Mouse (Mus musculus) limb, embryonic 14.5 days (tissue): ENCODE results near the gene Stat6. TPM values are rescaled to one million over a fixed set of nuclear protein-coding genes. Genes with fewer than 3 reads are reported as not detected.

ENCODE experiments used
- ATAC-seq: fragments of 200-750 bp; cut with Nextera tagmentation; 2 replicates; pipeline ENCODE4 v1.8.0; 2017; ENCODE audit warnings: low read depth, moderate number of reproducible peaks, moderate TSS enrichment; ENCODE audit not compliant: low FRiP score
- DNase-seq: peaks from one replicate; pipeline ENCODE4 v3.0.0-alpha.2; 2015; ENCODE audit warnings: low spot score
- H3K27ac ChIP-seq: fragments of 300-500 bp; sonication (generic); replicated peaks from 2 replicates; pipeline ENCODE4 v1.5.1; 2014; ENCODE audit warnings: low read depth, mild to moderate bottlenecking, low read length, moderate library complexity, mixed read lengths
- H3K27me3 ChIP-seq: fragments of 300-500 bp; sonication (generic); 2 replicates; pipeline ENCODE4 v1.6.1; 2014; ENCODE audit warnings: low read length, mixed read lengths; ENCODE audit not compliant: control insufficient read depth, insufficient read depth
- H3K36me3 ChIP-seq: fragments of 300-500 bp; sonication (generic); 2 replicates; pipeline ENCODE4 v1.6.1; 2014; ENCODE audit warnings: mild to moderate bottlenecking, low read length, moderate library complexity, mixed read lengths; ENCODE audit not compliant: control insufficient read depth, insufficient read depth
- H3K4me1 ChIP-seq: fragments of 300-500 bp; sonication (generic); 2 replicates; pipeline ENCODE4 v1.6.1; 2014; ENCODE audit warnings: antibody characterized with exemption, low read length, mixed read lengths; ENCODE audit not compliant: control insufficient read depth, insufficient read depth
- H3K4me2 ChIP-seq: fragments of 300-500 bp; sonication (generic); replicated peaks from 2 replicates; pipeline ENCODE4 v1.6.1; 2014; ENCODE audit warnings: low read depth, mild to moderate bottlenecking, low read length, moderate library complexity; ENCODE audit not compliant: severe bottlenecking
- H3K4me3 ChIP-seq: fragments of 300-500 bp; sonication (generic); replicated peaks from 2 replicates; pipeline ENCODE4 v1.5.1; 2014; ENCODE audit warnings: low read length
- H3K9ac ChIP-seq: fragments of 300-500 bp; sonication (generic); 2 replicates; pipeline ENCODE4 v1.6.1; 2014; ENCODE audit warnings: mild to moderate bottlenecking, low read depth, low read length, moderate library complexity; ENCODE audit not compliant: severe bottlenecking
- H3K9me3 ChIP-seq: fragments of 300-500 bp; sonication (generic); 2 replicates; pipeline ENCODE4 v1.6.1; 2016; ENCODE audit warnings: low read length; ENCODE audit not compliant: control insufficient read depth
- POLR2A ChIP-seq: fragments of 200-500 bp; IDR thresholded peaks from 2 replicates; pipeline ENCODE4 v1.8.0; 2012; ENCODE audit warnings: inconsistent platforms, mild to moderate bottlenecking, moderate library complexity, borderline replicate concordance; ENCODE audit not compliant: insufficient read depth, insufficient read length; ENCODE audit errors: extremely low read depth
- WGBS: fragments of 180-500 bp; shearing (Covaris S2); extraction: QIAGEN DNeasy Blood & Tissue Kit; methylation state at CpG from one replicate; pipeline ENCODE4 v1.1.7; 2014; 5-methylcytosine and 5-hydroxymethylcytosine counted together
- polyA plus RNA-seq, 2 experiments: library from polyadenylated mRNA; depleted of rRNA in 1 of 2; stranded (reverse) in 1 of 2; unstranded in 1 of 2; fragments of >200 nt; fragmentation: Nextera tagmentation in 1 of 2; extraction: Ambion mirVana in 1 of 2; gene quantifications; 2 replicates each; pipeline versions ENCODE4 v1.2.1 to v1.2.3; 2012 to 2014

Gene Stat6
- polyA plus RNA-seq, 2 experiments = 22.2 to 30.7 TPM

DNA sequence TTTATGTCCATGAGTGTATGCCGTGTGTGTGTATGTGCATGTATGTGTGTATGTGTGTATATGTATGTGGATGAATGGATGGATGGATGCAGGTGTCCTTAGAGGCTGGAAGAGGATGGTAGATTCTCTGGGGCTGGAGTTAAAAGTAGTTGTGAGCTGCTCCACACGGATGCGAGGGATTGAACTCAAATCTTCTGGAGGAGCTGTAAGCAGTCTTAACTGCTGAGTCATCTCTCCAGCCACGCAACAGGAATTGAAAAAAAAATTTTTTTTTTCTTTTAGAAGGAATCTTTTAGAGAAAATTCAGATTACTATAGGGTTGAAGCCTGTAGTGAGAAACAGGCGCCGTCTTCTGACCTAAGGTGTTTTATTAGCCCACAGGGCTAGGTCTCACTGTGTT is 40.1 kb downstream of the Stat6 start:
- ATAC-seq = no peak
- no peak overlapping the region for H3K4me2 ChIP-seq
- no peaks in the 10 kb centered on the region for H3K4me1 ChIP-seq

GRCm38 (mm10) chr10:127691053-127691452 is 48.3 kb downstream of the Stat6 start:
- 23% methylated on average over 1 of the region's 1 CpGs for WGBS
- DNase-seq (no peak), ATAC-seq (no peak)
- no peaks in the 10 kb centered on the region for H3K9me3 ChIP-seq
- H3K27ac ChIP-seq = no peak overlapping the region
- H3K4me2 ChIP-seq = no peak overlapping the region
- H3K4me1 ChIP-seq = no peaks in the 10 kb centered on the region
- TF ChIP-seq POLR2A = no peak
- H3K27me3 ChIP-seq = no peaks in the 10 kb centered on the region
- peaks cover 48% of the 10 kb centered on the region for H3K36me3 ChIP-seq
- H3K9ac ChIP-seq = no peak overlapping the region
- no peak overlapping the region for H3K4me3 ChIP-seq

More for the DNA sequence above, 40.1 kb downstream of the Stat6 start:
- H3K4me3 ChIP-seq = no peak overlapping the region
- no peak overlapping the region for H3K9ac ChIP-seq
- DNase-seq = no peak
- H3K27me3 ChIP-seq = no peaks in the 10 kb centered on the region
- no peak overlapping the region for H3K27ac ChIP-seq
- no peaks in the 10 kb centered on the region for H3K36me3 ChIP-seq
- no peaks in the 10 kb centered on the region for H3K9me3 ChIP-seq
- no peak for TF ChIP-seq POLR2A
- WGBS = 64% methylated on average over 6 of the region's 6 CpGs

GRCm38 (mm10) chr10:127694636-127695035 is 51.9 kb downstream of the Stat6 start:
- DNase-seq (peak; percentile 59), ATAC-seq (0 out of 2 replicates have a peak, but pooled peaks have one; percentile 30)
- no peaks in the 10 kb centered on the region for H3K4me1 ChIP-seq
- peaks cover 65% of the 10 kb centered on the region for H3K36me3 ChIP-seq
- no peaks in the 10 kb centered on the region for H3K27me3 ChIP-seq
- TF ChIP-seq POLR2A = no peak
- WGBS = 49% methylated on average over 2 of the region's 2 CpGs
- no peak overlapping the region for H3K4me3 ChIP-seq
- H3K4me2 ChIP-seq = no peak overlapping the region
- no peaks in the 10 kb centered on the region for H3K9me3 ChIP-seq
- no peak overlapping the region for H3K27ac ChIP-seq
- H3K9ac ChIP-seq = no peak overlapping the region

GRCm38 (mm10) chr10:127695775-127696174 is 53.0 kb downstream of the Stat6 start:
- TF ChIP-seq POLR2A = no peak
- Histone ChIP-seq H3K36me3 (peaks cover 58% of the 10 kb centered on the region), H3K9ac (no peak overlapping the region), H3K4me2 (no peak overlapping the region), H3K9me3 (no peaks in the 10 kb centered on the region), H3K4me3 (no peak overlapping the region), H3K27me3 (no peaks in the 10 kb centered on the region), H3K27ac (no peak overlapping the region), H3K4me1 (no peaks in the 10 kb centered on the region)
- WGBS = 92% methylated on average over 7 of the region's 7 CpGs
- DNase-seq (no peak), ATAC-seq (no peak)

- H3K27me3 ChIP-seq = no peaks in the 10 kb centered on the region
- no peak for TF ChIP-seq POLR2A
- H3K4me3 ChIP-seq = no peak overlapping the region
- no peak overlapping the region for H3K27ac ChIP-seq
- no peaks in the 10 kb centered on the region for H3K9me3 ChIP-seq
- ATAC-seq = no peak
- no peak overlapping the region for H3K4me2 ChIP-seq
- no peaks in the 10 kb centered on the region for H3K4me1 ChIP-seq
- no peak overlapping the region for H3K9ac ChIP-seq
- no peak for DNase-seq
- peaks cover 41% of the 10 kb centered on the region for H3K36me3 ChIP-seq
- WGBS = 89% methylated on average over 7 of the region's 7 CpGs
Observed at GRCm38 (mm10) chr10:127698966-127699365, 56.2 kb downstream of the Stat6 start.

- Histone ChIP-seq H3K27ac (no peak overlapping the region), H3K36me3 (peaks cover 7% of the 10 kb centered on the region; the same call in 1 of the 2 replicates), H3K4me2 (no peak overlapping the region), H3K27me3 (no peaks in the 10 kb centered on the region), H3K9ac (no peak overlapping the region), H3K9me3 (no peaks in the 10 kb centered on the region), H3K4me1 (no peaks in the 10 kb centered on the region), H3K4me3 (no peak overlapping the region)
- TF ChIP-seq POLR2A = no peak
- no peak for ATAC-seq
- WGBS = 34% methylated on average over 4 of the region's 4 CpGs
- peak; percentile 49 for DNase-seq
Observed at GRCm38 (mm10) chr10:127703299-127703698, 60.5 kb downstream of the Stat6 start.
